Comparison of ENCODE assay signal across 14 mouse cellular contexts in genomic region chr10:80486862-80487379, GRCm38 (mm10). TPM values are rescaled to one million over a fixed set of nuclear protein-coding genes. Genes with fewer than 3 reads are reported as not detected.
DNase-seq lines count a peak whose midpoint lies in the region; ATAC-seq and TF ChIP-seq lines count a peak whose summit lies in the region.
"Had no signal": no experiment of that assay in that cellular context is flagged by ENCODE, and none has a peak within 500 bp of the region (broad histone marks: within the 10 kb centered on the region; RNA-seq: fewer than 3 reads in every experiment).

No protein-coding gene starts in this region.

- peaks cover 3% of the 10 kb centered on the region; the same call in 1 of the 2 replicates for H3K4me1 ChIP-seq in heart, adult 2 months (ENCODE audit: control insufficient read depth, insufficient read depth, low read length)
- no peaks in the 10 kb centered on the region for H3K4me1 ChIP-seq in midbrain, postnatal 0 days (ENCODE audit: insufficient read depth, low read length)
- H3K4me1 ChIP-seq in midbrain, embryonic 14.5 days (ENCODE audit: control insufficient read depth, insufficient read depth, low read length): no peaks in the 10 kb centered on the region
- H3K4me1 ChIP-seq in midbrain, embryonic 13.5 days (replicated peaks): peaks cover 5% of the 10 kb centered on the region

- H3K9me3 ChIP-seq in midbrain, postnatal 0 days (ENCODE audit: low read length): no peaks in the 10 kb centered on the region
- H3K9me3 ChIP-seq in midbrain, embryonic 14.5 days (ENCODE audit: control insufficient read depth, low read length): no peaks in the 10 kb centered on the region
- no peaks in the 10 kb centered on the region for H3K9me3 ChIP-seq in midbrain, embryonic 13.5 days
- H3K9me3 ChIP-seq: forebrain, embryonic 12.5 days; hindbrain, embryonic 10.5 days; midbrain, embryonic 12.5 days had no signal

- H3K79me2 ChIP-seq in heart, adult 2 months (replicated peaks; ENCODE audit: control insufficient read depth, insufficient read depth, low read length): no peaks in the 10 kb centered on the region

- peak; percentile 44 for TF ChIP-seq CTCF in heart, adult 2 months (IDR thresholded peaks at IDR 0.05)
- peak; percentile 47 for TF ChIP-seq CTCF in midbrain, postnatal 0 days (IDR thresholded peaks at IDR 0.05)

- 66% methylated on average over 7 of the region's 7 CpGs for WGBS in heart, adult 2 months
- WGBS in midbrain, postnatal 0 days: 81% methylated on average over 7 of the region's 7 CpGs
- WGBS in midbrain, embryonic 14.5 days: 79% methylated on average over 7 of the region's 7 CpGs
- 79% methylated on average over 7 of the region's 7 CpGs for WGBS in midbrain, embryonic 13.5 days

- H3K4me2 ChIP-seq in midbrain, postnatal 0 days (ENCODE audit: low read depth, low read length, poor library complexity, severe bottlenecking): no peak overlapping the region
- H3K4me2 ChIP-seq in midbrain, embryonic 14.5 days (ENCODE audit: low read length): no peak overlapping the region
- no peak overlapping the region for H3K4me2 ChIP-seq in midbrain, embryonic 13.5 days (replicated peaks)
- H3K4me2 ChIP-seq: forebrain, embryonic 12.5 days; midbrain, embryonic 12.5 days had no signal

- H3K36me3 ChIP-seq in heart, adult 2 months (ENCODE audit: control insufficient read depth, insufficient read depth, low read length): no peaks in the 10 kb centered on the region
- H3K36me3 ChIP-seq in midbrain, postnatal 0 days (ENCODE audit: insufficient read depth, low read length): no peaks in the 10 kb centered on the region
- no peaks in the 10 kb centered on the region for H3K36me3 ChIP-seq in midbrain, embryonic 14.5 days (ENCODE audit: control insufficient read depth, insufficient read depth, low read length)
- no peaks in the 10 kb centered on the region for H3K36me3 ChIP-seq in midbrain, embryonic 13.5 days
- H3K36me3 ChIP-seq: forebrain, embryonic 12.5 days; hindbrain, embryonic 10.5 days; midbrain, embryonic 12.5 days had no signal

- ATAC-seq in midbrain, postnatal 0 days (ENCODE audit: low FRiP score): no peak
- ATAC-seq in midbrain, embryonic 14.5 days (ENCODE audit: low FRiP score, low TSS enrichment): no peak
- no peak for ATAC-seq in midbrain, embryonic 13.5 days

- H3K9ac ChIP-seq in heart, adult 2 months (ENCODE audit: low read depth, low read length): no peak overlapping the region
- no peak overlapping the region for H3K9ac ChIP-seq in midbrain, postnatal 0 days (replicated peaks; ENCODE audit: low read length, poor library complexity, severe bottlenecking)
- no peak overlapping the region for H3K9ac ChIP-seq in midbrain, embryonic 14.5 days (replicated peaks; ENCODE audit: low read length)
- H3K9ac ChIP-seq in midbrain, embryonic 13.5 days (replicated peaks): no peak overlapping the region
- H3K9ac ChIP-seq: forebrain, embryonic 12.5 days; midbrain, embryonic 12.5 days had no signal

- DNase-seq in heart, adult 2 months: no peak
- no peak for DNase-seq in heart, postnatal 25 days (ENCODE audit: low spot score)
- no peak for DNase-seq in midbrain, postnatal 0 days (ENCODE audit: low spot score)
- no peak for DNase-seq in midbrain, embryonic 14.5 days
- peak; percentile 72 for DNase-seq in R1 (ENCODE audit: low read depth, low spot score)
- DNase-seq in thymus, postnatal 0 days (ENCODE audit: low spot score): peak; percentile 37
- no peak for DNase-seq in right cerebral cortex, postnatal 25 days

- intact Hi-C loops in heart, adult 2 months (cut with DNase I): no loop called here
- intact Hi-C loops in heart, postnatal 25 days (cut with DNase I): loop anchor here (2.0 kb wide), 1 partner anchor 16 kb away; no protein-coding TSS in a partner anchor

- no peak overlapping the region for H3K27ac ChIP-seq in heart, adult 2 months
- no peak overlapping the region for H3K27ac ChIP-seq in midbrain, postnatal 0 days (ENCODE audit: low read depth, low read length)
- no peak overlapping the region for H3K27ac ChIP-seq in midbrain, embryonic 14.5 days (replicated peaks; ENCODE audit: low read depth, low read length)
- no peak overlapping the region for H3K27ac ChIP-seq in midbrain, embryonic 13.5 days
- H3K27ac ChIP-seq: forebrain, embryonic 12.5 days; hindbrain, embryonic 10.5 days; midbrain, embryonic 12.5 days had no signal

- no peak for TF ChIP-seq EP300 in heart, adult 2 months (IDR thresholded peaks at IDR 0.05; ENCODE audit: insufficient read depth, low read depth, low read length)

- peaks cover 8% of the 10 kb centered on the region for H3K27me3 ChIP-seq in heart, adult 2 months (ENCODE audit: control insufficient read depth, insufficient read depth, low read length)
- H3K27me3 ChIP-seq in midbrain, postnatal 0 days (ENCODE audit: insufficient read depth, low read length): peaks cover 40% of the 10 kb centered on the region
- H3K27me3 ChIP-seq in midbrain, embryonic 14.5 days (ENCODE audit: control insufficient read depth, insufficient read depth, low read length): peaks cover 55% of the 10 kb centered on the region
- H3K27me3 ChIP-seq in midbrain, embryonic 13.5 days: peaks cover 86% of the 10 kb centered on the region

- H3K4me3 ChIP-seq in heart, adult 2 months: no peak overlapping the region
- H3K4me3 ChIP-seq in midbrain, postnatal 0 days (ENCODE audit: low read depth, low read length): no peak overlapping the region
- no peak overlapping the region for H3K4me3 ChIP-seq in midbrain, embryonic 14.5 days (replicated peaks; ENCODE audit: low read depth, low read length)
- H3K4me3 ChIP-seq in midbrain, embryonic 13.5 days (replicated peaks): no peak overlapping the region
- H3K4me3 ChIP-seq: forebrain, embryonic 12.5 days; hindbrain, embryonic 10.5 days; midbrain, embryonic 12.5 days had no signal

- TF ChIP-seq POLR2A in heart, adult 2 months (IDR thresholded peaks at IDR 0.05; ENCODE audit: insufficient read depth, low read depth, low read length): no peak

RNA-seq across cellular contexts. Expression of gene Onecut3, which starts 7.7 kb away (rescaled TPM):
- total RNA-seq in heart, adult 2 months (2021): under 1 TPM in 1 of 2 experiments, not detected in 1; 0.05 TPM
- 0.06 and 0.09 TPM in 2 replicates for polyA plus RNA-seq in heart, adult 2 months (2012; rRNA removed)
- total RNA-seq in heart, postnatal 25 days (2021): under 1 TPM in 1 of 2 experiments, not detected in 1; 0.05 TPM
- 2.8 and 3.1 TPM in 2 replicates for total RNA-seq in midbrain, postnatal 0 days (2014; rRNA removed)
- polyA plus RNA-seq in midbrain, postnatal 0 days (2015; fragmentation: Nextera tagmentation; extraction: Ambion mirVana): 0.69 and 0.89 TPM in 2 replicates
- polyA plus RNA-seq in midbrain, embryonic 14.5 days (2014; fragmentation: Nextera tagmentation; extraction: Ambion mirVana): 2.2 and 2.4 TPM in 2 replicates
- polyA plus RNA-seq in thymus, postnatal 0 days (2015; fragmentation: Nextera tagmentation; extraction: Ambion mirVana): not detected in 2 replicates
- polyA plus RNA-seq in midbrain, embryonic 13.5 days (2015; fragmentation: Nextera tagmentation; extraction: Ambion mirVana): 2.6 and 3.0 TPM in 2 replicates
- total RNA-seq: granulocyte monocyte progenitor cell, adult 5-6 weeks had no signal

RNA-seq across cellular contexts. Expression of gene Atp8b3, which starts 52.0 kb away (rescaled TPM):
- total RNA-seq in heart, adult 2 months (2021): not detected
- 0.39 and 0.50 TPM in 2 replicates for polyA plus RNA-seq in heart, adult 2 months (2012; rRNA removed)
- total RNA-seq in heart, postnatal 25 days (2021): not detected
- total RNA-seq in midbrain, postnatal 0 days (2014; rRNA removed): 0.71 and 0.93 TPM in 2 replicates
- polyA plus RNA-seq in midbrain, postnatal 0 days (2015; fragmentation: Nextera tagmentation; extraction: Ambion mirVana): 0.90 and 1.1 TPM in 2 replicates
- polyA plus RNA-seq in midbrain, embryonic 14.5 days (2014; fragmentation: Nextera tagmentation; extraction: Ambion mirVana): 0.76 and 0.78 TPM in 2 replicates
- polyA plus RNA-seq in thymus, postnatal 0 days (2015; fragmentation: Nextera tagmentation; extraction: Ambion mirVana): not detected in 2 replicates
- polyA plus RNA-seq in midbrain, embryonic 13.5 days (2015; fragmentation: Nextera tagmentation; extraction: Ambion mirVana): 0.94 and 1.1 TPM in 2 replicates
- total RNA-seq: granulocyte monocyte progenitor cell, adult 5-6 weeks had no signal
- polyA plus RNA-seq: large intestine, adult 2 months; small intestine, adult 2 months had no signal

RNA-seq across cellular contexts. Expression of gene Tcf3, which starts 53.5 kb away (rescaled TPM):
- 10 to 100 TPM; 16.5 to 18.0 TPM for total RNA-seq in heart, adult 2 months (2021)
- 20.1 and 25.0 TPM in 2 replicates for polyA plus RNA-seq in heart, adult 2 months (2012; rRNA removed)
- 10 to 100 TPM; 20.3 to 20.9 TPM for total RNA-seq in heart, postnatal 25 days (2021)
- 69.6 and 91.1 TPM in 2 replicates for total RNA-seq in midbrain, postnatal 0 days (2014; rRNA removed)
- polyA plus RNA-seq in midbrain, postnatal 0 days (2015; fragmentation: Nextera tagmentation; extraction: Ambion mirVana): 24.8 and 25.1 TPM in 2 replicates
- polyA plus RNA-seq in midbrain, embryonic 14.5 days (2014; fragmentation: Nextera tagmentation; extraction: Ambion mirVana): 49.8 and 60.4 TPM in 2 replicates
- polyA plus RNA-seq in thymus, postnatal 0 days (2015; fragmentation: Nextera tagmentation; extraction: Ambion mirVana): 89.7 and 96.8 TPM in 2 replicates
- polyA plus RNA-seq in midbrain, embryonic 13.5 days (2015; fragmentation: Nextera tagmentation; extraction: Ambion mirVana): 67.7 and 82.3 TPM in 2 replicates

Comparison
In these comparisons a context has a peak if more than half of its experiments do, and no peak if none do; other contexts are left out.
1. DNase-seq: peak in R1 (single experiment) and thymus, postnatal 0 days (single experiment); none in heart, adult 2 months (0 of 2), heart, postnatal 25 days (single experiment), midbrain, postnatal 0 days (single experiment), midbrain, embryonic 14.5 days (single experiment) and right cerebral cortex, postnatal 25 days (single experiment).